Mouse (Mus musculus): Measurements from ENCODE around the gene Ptpra.

DNA sequence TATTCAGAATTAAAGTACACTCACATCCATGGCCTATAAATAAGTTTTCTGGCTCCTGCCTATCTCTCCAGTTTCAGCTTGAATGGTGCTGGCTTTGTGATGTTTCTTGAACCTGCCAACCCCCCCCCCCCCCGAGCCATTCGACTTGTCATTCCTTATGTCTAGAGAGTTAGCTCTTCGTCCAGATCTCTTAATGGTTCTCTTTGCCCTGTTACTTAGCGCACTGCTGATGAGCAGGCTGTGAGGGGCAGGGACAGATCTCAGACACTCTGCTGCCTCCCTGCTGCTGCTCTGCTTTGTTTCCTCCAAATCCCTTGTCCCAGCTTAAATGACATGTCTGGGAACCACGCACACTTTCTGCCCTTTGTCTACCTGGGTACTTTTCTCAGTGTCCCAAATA is 65.7 kb downstream of the Ptpra start:
- TF ChIP-seq TAL1 (IDR thresholded peaks at IDR 0.05; ENCODE audit: low read length) (no peak), GATA1 (IDR thresholded peaks at IDR 0.05; ENCODE audit: low read length) (no peak)
